Mouse (Mus musculus) c-Kit-positive CD71-positive TER-119-positive erythroid progenitor cells, embryonic 14.5 days (primary cell): Measurements from ENCODE around the gene Zbtb48.

Source experiments
- DNase-seq: peaks from one replicate; pipeline ENCODE4 v3.0.0-alpha.2; 2013; ENCODE audit warnings: low spot score

Zbtb48 gene

GRCm38 (mm10) chr4:152029087-152029486 is 1.6 kb upstream of the Zbtb48 start:
- no peak for DNase-seq

GRCm38 (mm10) chr4:152028456-152028855 is 985 bp upstream of the Zbtb48 start:
- DNase-seq: no peak

- no peak for DNase-seq
Measured at GRCm38 (mm10) chr4:152026751-152027508, 541 bp downstream of the Zbtb48 start.

- no peak for DNase-seq
Measured at GRCm38 (mm10) chr4:152024525-152024924, 2.9 kb downstream of the Zbtb48 start.

GRCm38 (mm10) chr4:152022506-152022905 is 5.0 kb downstream of the Zbtb48 start:
- no peak for DNase-seq

GRCm38 (mm10) chr4:152021568-152022097 is 5.8 kb downstream of the Zbtb48 start:
- DNase-seq: no peak

GRCm38 (mm10) chr4:152020024-152020423 is 7.4 kb downstream of the Zbtb48 start:
- DNase-seq: no peak

GRCm38 (mm10) chr4:152019073-152019472 is 8.4 kb downstream of the Zbtb48 start:
- DNase-seq: no peak

- no peak for DNase-seq
Measured at GRCm38 (mm10) chr4:152013036-152013813, 14.2 kb downstream of the Zbtb48 start.

- no peak for DNase-seq
Measured at GRCm38 (mm10) chr4:152012109-152012508, 15.4 kb downstream of the Zbtb48 start.

GRCm38 (mm10) chr4:152011171-152011760 is 16.2 kb downstream of the Zbtb48 start:
- peak; percentile 52 for DNase-seq

GRCm38 (mm10) chr4:152010707-152011134 is 16.8 kb downstream of the Zbtb48 start:
- DNase-seq: peak; percentile 74

GRCm38 (mm10) chr4:152010091-152010706 is 17.3 kb downstream of the Zbtb48 start:
- DNase-seq: peak; percentile 69

- peak; percentile 33 for DNase-seq
Measured at GRCm38 (mm10) chr4:152009076-152010051, 18.1 kb downstream of the Zbtb48 start.

GRCm38 (mm10) chr4:152008622-152009075 is 18.8 kb downstream of the Zbtb48 start, which contains the start of gene Klhl21:
Gene Klhl21, plus strand, starts transcription at chr4:152008803.
- peak; percentile 90 for DNase-seq

GRCm38 (mm10) chr4:152008148-152008500 is 19.3 kb downstream of the Zbtb48 start:
- no peak for DNase-seq

GRCm38 (mm10) chr4:152007481-152008147 is 19.9 kb downstream of the Zbtb48 start:
- no peak for DNase-seq

GRCm38 (mm10) chr4:152006812-152007211 is 20.7 kb downstream of the Zbtb48 start:
- DNase-seq: no peak

- DNase-seq: no peak
Measured at GRCm38 (mm10) chr4:152006137-152006536, 21.3 kb downstream of the Zbtb48 start.

- no peak for DNase-seq
Measured at GRCm38 (mm10) chr4:152002063-152002462, 25.4 kb downstream of the Zbtb48 start.
